Mouse (Mus musculus) liver, postnatal 0 days (tissue): ENCODE results near the gene Sowahb. TPM values are rescaled to one million over a fixed set of nuclear protein-coding genes. Genes with fewer than 3 reads are reported as not detected.

Experiments
- ATAC-seq: fragments of 200-750 bp; cut with Nextera tagmentation; 2 replicates; pipeline ENCODE4 v1.8.0; 2017; ENCODE audit warnings: mild to moderate bottlenecking, moderate library complexity
- DNase-seq: peaks from one replicate; pipeline ENCODE4 v3.0.0-alpha.2; 2016
- H3K27ac ChIP-seq: fragments of 300-500 bp; sonication (generic); 2 replicates; pipeline ENCODE4 v1.5.1; 2014; ENCODE audit warnings: antibody characterized with exemption, moderate library complexity, mild to moderate bottlenecking, low read depth
- H3K27me3 ChIP-seq: fragments of 300-500 bp; sonication (generic); 2 replicates; pipeline ENCODE4 v1.6.1; 2014; ENCODE audit warnings: low read length, control low read depth, mixed read lengths; ENCODE audit not compliant: insufficient read depth
- H3K36me3 ChIP-seq: fragments of 300-500 bp; sonication (generic); replicated peaks from 2 replicates; pipeline ENCODE4 v1.6.1; 2014; ENCODE audit warnings: mild to moderate bottlenecking, control low read depth, low read length, moderate library complexity, mixed read lengths; ENCODE audit not compliant: insufficient read depth
- H3K4me1 ChIP-seq: fragments of 300-500 bp; sonication (generic); 2 replicates; pipeline ENCODE4 v1.6.1; 2014; ENCODE audit warnings: antibody characterized with exemption, mild to moderate bottlenecking, control low read depth; ENCODE audit not compliant: insufficient read depth
- H3K4me2 ChIP-seq: fragments of 300-500 bp; sonication (generic); 2 replicates; pipeline ENCODE4 v1.6.1; 2014; ENCODE audit warnings: low read depth, mild to moderate bottlenecking, low read length, moderate library complexity, mixed read lengths
- H3K4me3 ChIP-seq: fragments of 300-500 bp; sonication (generic); 2 replicates; pipeline ENCODE4 v1.5.1; 2014; ENCODE audit warnings: low read depth, low read length
- H3K9ac ChIP-seq: fragments of 300-500 bp; sonication (generic); replicated peaks from 2 replicates; pipeline ENCODE4 v1.6.1; 2014; ENCODE audit warnings: mild to moderate bottlenecking, moderate library complexity
- H3K9me3 ChIP-seq: fragments of 300-500 bp; sonication (generic); 2 replicates; pipeline ENCODE4 v1.6.1; 2016; ENCODE audit warnings: mild to moderate bottlenecking, control low read depth, low read length, mixed read lengths
- CTCF ChIP-seq: sonication (generic); IDR thresholded peaks from 2 replicates; pipeline ENCODE4 v1.5.1; 2016; ENCODE audit warnings: antibody characterized with exemption, low read depth
- EP300 ChIP-seq: IDR thresholded peaks from 2 replicates; pipeline ENCODE4 v1.6.1; 2016; ENCODE audit warnings: antibody characterized with exemption, low read depth, mild to moderate bottlenecking
- WGBS: fragments of 180-500 bp; shearing (Covaris S2); extraction: QIAGEN DNeasy Blood & Tissue Kit; methylation state at CpG from one replicate; pipeline ENCODE4 v1.1.7; 2014; ENCODE audit not compliant: insufficient replicate concordance; 5-methylcytosine and 5-hydroxymethylcytosine counted together
- polyA plus RNA-seq: library from polyadenylated mRNA; unstranded; fragments of >200 nt; fragmentation: Nextera tagmentation; extraction: Ambion mirVana; gene quantifications from 2 replicates; pipeline ENCODE4 v1.2.1, GENCODE M21; 2015

The Sowahb gene
- polyA plus RNA-seq, 1 experiment from 2014 or later: 1.8 TPM

- Histone ChIP-seq H3K36me3 (no peaks in the 10 kb centered on the region), H3K27me3 (no peaks in the 10 kb centered on the region), H3K9me3 (no peaks in the 10 kb centered on the region), H3K27ac (peak overlapping the region; percentile 18; the same call in 1 of the 2 replicates), H3K4me1 (peaks cover 3% of the 10 kb centered on the region), H3K4me3 (peak overlapping the region; percentile 11; the same call in 1 of the 2 replicates), H3K4me2 (peak overlapping the region; percentile 31), H3K9ac (no peak overlapping the region)
- ATAC-seq: no peak
- TF ChIP-seq EP300 (no peak), CTCF (no peak)
- DNase-seq: no peak
- 75% methylated on average over 9 of the region's 9 CpGs for WGBS
Observed at GRCm38 (mm10) chr5:93008256-93008655, 36.6 kb downstream of the Sowahb start.

- Histone ChIP-seq H3K9ac (peak overlapping the region; percentile 57), H3K4me1 (peaks cover 8% of the 10 kb centered on the region), H3K4me3 (peak overlapping the region; percentile 43), H3K27me3 (no peaks in the 10 kb centered on the region), H3K4me2 (peak overlapping the region; percentile 72), H3K27ac (peak overlapping the region; percentile 86), H3K36me3 (no peaks in the 10 kb centered on the region), H3K9me3 (no peaks in the 10 kb centered on the region)
- ATAC-seq (peak; percentile 86), DNase-seq (peak; percentile 47)
- 27% methylated on average over 14 of the region's 14 CpGs for WGBS
- TF ChIP-seq CTCF (no peak), EP300 (no peak)
Observed at GRCm38 (mm10) chr5:93005815-93006341, 38.9 kb downstream of the Sowahb start.

DNA sequence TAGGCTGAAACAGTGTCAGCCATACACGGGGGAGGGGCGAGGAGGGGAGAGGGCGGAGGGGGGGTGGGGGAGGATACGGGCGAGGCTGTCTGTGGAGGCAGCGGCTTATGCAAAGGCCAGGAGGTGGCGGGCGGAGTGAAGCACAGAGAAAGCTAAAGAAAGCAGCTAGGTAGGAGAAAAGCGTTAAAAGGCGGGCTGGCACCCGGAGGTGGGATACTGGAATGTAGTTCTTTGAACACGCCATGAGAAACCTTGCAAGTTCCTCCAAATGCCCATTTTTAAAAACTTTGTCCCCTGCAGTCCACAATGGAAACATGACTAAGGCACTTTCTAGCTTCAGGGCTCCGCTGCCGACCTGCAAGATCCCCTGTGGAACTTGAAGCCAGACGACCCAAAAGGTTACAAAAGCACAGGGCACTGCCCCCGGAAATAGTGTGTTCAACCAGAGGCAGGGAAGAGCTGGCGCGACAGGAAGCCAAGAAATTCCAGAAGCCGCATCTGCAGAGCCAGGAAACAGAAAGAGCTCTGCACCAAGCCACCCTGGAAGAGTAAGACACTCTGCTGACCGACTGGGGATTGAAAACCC is 39.5 kb downstream of the Sowahb start:
- peak; percentile 34 for DNase-seq
- peak overlapping the region; percentile 43 for H3K4me3 ChIP-seq
- no peaks in the 10 kb centered on the region for H3K9me3 ChIP-seq
- peaks cover 8% of the 10 kb centered on the region for H3K4me1 ChIP-seq
- peak; percentile 56; the same call in 1 of the 2 replicates for ATAC-seq
- peak overlapping the region; percentile 72 for H3K4me2 ChIP-seq
- peak overlapping the region; percentile 57 for H3K9ac ChIP-seq
- peak overlapping the region; percentile 86 for H3K27ac ChIP-seq
- TF ChIP-seq EP300: no peak
- no peak for TF ChIP-seq CTCF
- H3K27me3 ChIP-seq: no peaks in the 10 kb centered on the region
- H3K36me3 ChIP-seq: no peaks in the 10 kb centered on the region
- 7% methylated on average over 19 of the region's 20 CpGs for WGBS

GRCm38 (mm10) chr5:93002615-93003014 is 42.2 kb downstream of the Sowahb start:
- no peak for TF ChIP-seq EP300
- no peak for TF ChIP-seq CTCF
- no peaks in the 10 kb centered on the region for H3K9me3 ChIP-seq
- no peaks in the 10 kb centered on the region for H3K36me3 ChIP-seq
- no peak overlapping the region for H3K27ac ChIP-seq
- DNase-seq (no peak), ATAC-seq (no peak)
- no peak overlapping the region for H3K9ac ChIP-seq
- no peak overlapping the region for H3K4me2 ChIP-seq
- H3K27me3 ChIP-seq: no peaks in the 10 kb centered on the region
- 77% methylated on average over 2 of the region's 2 CpGs for WGBS
- H3K4me3 ChIP-seq: no peak overlapping the region
- peaks cover 8% of the 10 kb centered on the region for H3K4me1 ChIP-seq

- 31% methylated on average over 17 of the region's 17 CpGs for WGBS
- ATAC-seq: no peak
Observed at GRCm38 (mm10) chr5:93000774-93001757, 43.8 kb downstream of the Sowahb start.

GRCm38 (mm10) chr5:93000060-93000459 is 44.8 kb downstream of the Sowahb start:
- no peak overlapping the region for H3K4me3 ChIP-seq
- no peaks in the 10 kb centered on the region for H3K9me3 ChIP-seq
- no peaks in the 10 kb centered on the region for H3K36me3 ChIP-seq
- TF ChIP-seq EP300 (no peak), CTCF (no peak)
- WGBS: 66% methylated on average over 6 of the region's 6 CpGs
- H3K4me1 ChIP-seq: peaks cover 5% of the 10 kb centered on the region
- no peak for DNase-seq
- no peak overlapping the region for H3K9ac ChIP-seq
- H3K27me3 ChIP-seq: no peaks in the 10 kb centered on the region
- peak overlapping the region; percentile 18; the same call in 1 of the 2 replicates for H3K27ac ChIP-seq
- H3K4me2 ChIP-seq: no peak overlapping the region
- ATAC-seq: no peak

More at GRCm38 (mm10) chr5:93000774-93001757, 43.8 kb downstream of the Sowahb start:
- DNase-seq: peak; percentile 27
- Histone ChIP-seq H3K4me2 (no peak overlapping the region), H3K4me1 (peaks cover 8% of the 10 kb centered on the region), H3K9ac (no peak overlapping the region), H3K27me3 (no peaks in the 10 kb centered on the region), H3K36me3 (no peaks in the 10 kb centered on the region), H3K9me3 (no peaks in the 10 kb centered on the region), H3K4me3 (no peak overlapping the region), H3K27ac (0 out of 2 replicates have a peak overlapping the region, but pooled peaks have one; percentile 55)
- no peak for TF ChIP-seq CTCF
- TF ChIP-seq EP300: no peak
